Mouse (Mus musculus) lung, embryonic 15.5 days (tissue): ENCODE measurements around the gene Rpp25l. TPM values are rescaled to one million over a fixed set of nuclear protein-coding genes. Genes with fewer than 3 reads are reported as not detected.

Experiments
- ATAC-seq: fragments of 200-750 bp; cut with Nextera tagmentation; 2 replicates; pipeline ENCODE4 v1.8.0; 2017; ENCODE audit warnings: moderate number of reproducible peaks, borderline replicate concordance; ENCODE audit not compliant: low FRiP score, low TSS enrichment; ENCODE audit errors: extremely low read depth
- H3K27ac ChIP-seq: fragments of 300-500 bp; sonication (generic); 2 replicates; pipeline ENCODE4 v1.5.1; 2015; ENCODE audit warnings: moderate library complexity, mild to moderate bottlenecking, inconsistent platforms
- H3K27me3 ChIP-seq: fragments of 300-500 bp; sonication (generic); 2 replicates; pipeline ENCODE4 v1.6.1; 2015; ENCODE audit warnings: inconsistent platforms
- H3K36me3 ChIP-seq: fragments of 300-500 bp; sonication (generic); 2 replicates; pipeline ENCODE4 v1.6.1; 2015; ENCODE audit warnings: inconsistent platforms
- H3K4me1 ChIP-seq: fragments of 300-500 bp; sonication (generic); 2 replicates; pipeline ENCODE4 v1.6.1; 2015; ENCODE audit warnings: inconsistent platforms
- H3K4me2 ChIP-seq: fragments of 300-500 bp; sonication (generic); 2 replicates; pipeline ENCODE4 v1.6.1; 2015; ENCODE audit warnings: inconsistent platforms, mild to moderate bottlenecking, moderate library complexity
- H3K4me3 ChIP-seq: fragments of 300-500 bp; sonication (generic); 2 replicates; pipeline ENCODE4 v1.5.1; 2015; ENCODE audit warnings: mild to moderate bottlenecking, inconsistent platforms
- H3K9ac ChIP-seq: fragments of 300-500 bp; sonication (generic); 2 replicates; pipeline ENCODE4 v1.6.1; 2015; ENCODE audit warnings: inconsistent platforms
- H3K9me3 ChIP-seq: fragments of 300-500 bp; sonication (generic); 2 replicates; pipeline ENCODE4 v1.6.1; 2016; ENCODE audit warnings: inconsistent platforms
- WGBS: fragments of 180-500 bp; shearing (Covaris S2); methylation state at CpG from one replicate; pipeline ENCODE4 v1.1.7; 2015; 5-methylcytosine and 5-hydroxymethylcytosine counted together
- polyA plus RNA-seq: library from polyadenylated mRNA; unstranded; fragments of >200 nt; fragmentation: Nextera tagmentation; extraction: Ambion mirVana; gene quantifications from 2 replicates; pipeline ENCODE4 v1.2.1, GENCODE M21; 2015

The Rpp25l gene
- polyA plus RNA-seq, 1 experiment from 2014 or later: 80.4 TPM

GRCm38 (mm10) chr4:41731052-41731765 lies 17.9 kb upstream of the Rpp25l start, which contains the start of gene Arid3c:
TSS of gene Arid3c (minus strand) at chr4:41731142.
- H3K4me2 ChIP-seq: peak within 1 kb of the TSS; percentile 66
- peak within 1 kb of the TSS; percentile 28 for H3K4me3 ChIP-seq
- H3K36me3 ChIP-seq: no peaks in the 10 kb centered on the region
- no peak within 1 kb of the TSS for H3K27ac ChIP-seq
- WGBS: under 1% methylated on average over 49 of the region's 50 CpGs
- ATAC-seq: peak; percentile 57
- no peaks in the 10 kb centered on the region for H3K9me3 ChIP-seq
- peaks cover 9% of the 10 kb centered on the region for H3K4me1 ChIP-seq
- 0 out of 2 replicates have a peak within 1 kb of the TSS, but pooled peaks have one; percentile 7 for H3K9ac ChIP-seq
- H3K27me3 ChIP-seq: peaks cover 74% of the 10 kb centered on the region

GRCm38 (mm10) chr4:41726826-41727621 lies 13.7 kb upstream of the Rpp25l start:
- H3K36me3 ChIP-seq: no peaks in the 10 kb centered on the region
- H3K4me1 ChIP-seq: peaks cover 25% of the 10 kb centered on the region
- no peak for ATAC-seq
- peaks cover 81% of the 10 kb centered on the region for H3K27me3 ChIP-seq
- no peak overlapping the region for H3K9ac ChIP-seq
- H3K4me3 ChIP-seq: no peak overlapping the region
- H3K27ac ChIP-seq: no peak overlapping the region
- H3K4me2 ChIP-seq: no peak overlapping the region
- 17% methylated on average over 20 of the region's 20 CpGs for WGBS
- no peaks in the 10 kb centered on the region for H3K9me3 ChIP-seq

GRCm38 (mm10) chr4:41722918-41723351 lies 9.6 kb upstream of the Rpp25l start, which contains the start of gene Dctn3:
TSS of gene Dctn3 (minus strand) at chr4:41723170.
- WGBS: under 1% methylated on average over 27 of the region's 27 CpGs
- peak within 1 kb of the TSS; percentile 77 for H3K4me2 ChIP-seq
- peak; percentile 95 for ATAC-seq
- H3K9me3 ChIP-seq: no peaks in the 10 kb centered on the region
- peak within 1 kb of the TSS; percentile 76 for H3K9ac ChIP-seq
- peaks cover 23% of the 10 kb centered on the region for H3K4me1 ChIP-seq
- peak within 1 kb of the TSS; percentile 70 for H3K4me3 ChIP-seq
- peaks cover 17% of the 10 kb centered on the region for H3K36me3 ChIP-seq
- no peak within 1 kb of the TSS for H3K27ac ChIP-seq
- peaks cover 44% of the 10 kb centered on the region for H3K27me3 ChIP-seq

- ATAC-seq: no peak
- no peak overlapping the region for H3K4me2 ChIP-seq
- H3K4me3 ChIP-seq: no peak overlapping the region
- no peak overlapping the region for H3K27ac ChIP-seq
- peaks cover 22% of the 10 kb centered on the region for H3K4me1 ChIP-seq
- no peak overlapping the region for H3K9ac ChIP-seq
- no peaks in the 10 kb centered on the region for H3K27me3 ChIP-seq
- peaks cover 29% of the 10 kb centered on the region for H3K36me3 ChIP-seq
- H3K9me3 ChIP-seq: no peaks in the 10 kb centered on the region
- 64% methylated on average over 6 of the region's 6 CpGs for WGBS
These were observed 3.5 kb upstream of the Rpp25l start for GRCm38 (mm10) chr4:41716834-41717233.

- Histone ChIP-seq H3K4me3 (no peak overlapping the region), H3K9me3 (no peaks in the 10 kb centered on the region), H3K4me2 (no peak overlapping the region), H3K4me1 (peaks cover 23% of the 10 kb centered on the region), H3K27ac (no peak overlapping the region), H3K9ac (no peak overlapping the region), H3K27me3 (no peaks in the 10 kb centered on the region), H3K36me3 (peaks cover 29% of the 10 kb centered on the region)
- ATAC-seq: no peak
- WGBS: 79% methylated on average over 5 of the region's 5 CpGs
These were observed 2.3 kb upstream of the Rpp25l start for GRCm38 (mm10) chr4:41715596-41715995.

GRCm38 (mm10) chr4:41715082-41715481 lies 1.7 kb upstream of the Rpp25l start:
- Histone ChIP-seq H3K36me3 (peaks cover 29% of the 10 kb centered on the region), H3K4me2 (no peak overlapping the region)
- no peak for ATAC-seq

GRCm38 (mm10) chr4:41714276-41714675 lies 942 bp upstream of the Rpp25l start:
- H3K27me3 ChIP-seq: no peaks in the 10 kb centered on the region
- no peaks in the 10 kb centered on the region for H3K9me3 ChIP-seq
- H3K4me1 ChIP-seq: peaks cover 23% of the 10 kb centered on the region
- H3K4me2 ChIP-seq: peak overlapping the region; percentile 95
- no peak for ATAC-seq
- peaks cover 25% of the 10 kb centered on the region for H3K36me3 ChIP-seq
- no peak overlapping the region for H3K9ac ChIP-seq
- H3K4me3 ChIP-seq: peak overlapping the region; percentile 88
- no peak overlapping the region for H3K27ac ChIP-seq
- WGBS: 14% methylated on average over 8 of the region's 8 CpGs

More at GRCm38 (mm10) chr4:41715082-41715481, 1.7 kb upstream of the Rpp25l start:
- Histone ChIP-seq H3K27me3 (no peaks in the 10 kb centered on the region), H3K4me1 (peaks cover 23% of the 10 kb centered on the region), H3K9ac (no peak overlapping the region), H3K27ac (no peak overlapping the region), H3K4me3 (no peak overlapping the region), H3K9me3 (no peaks in the 10 kb centered on the region)
- 75% methylated on average over 8 of the region's 8 CpGs for WGBS

GRCm38 (mm10) chr4:41712421-41713196 lies 725 bp downstream of the Rpp25l start:
- H3K36me3 ChIP-seq: peaks cover 10% of the 10 kb centered on the region; the same call in 1 of the 2 replicates
- H3K27ac ChIP-seq: peak overlapping the region; percentile 82
- H3K27me3 ChIP-seq: no peaks in the 10 kb centered on the region
- peaks cover 25% of the 10 kb centered on the region for H3K4me1 ChIP-seq
- peak; percentile 15; the same call in 1 of the 2 replicates for ATAC-seq
- H3K9me3 ChIP-seq: no peaks in the 10 kb centered on the region
- peak overlapping the region; percentile 88 for H3K4me3 ChIP-seq
- peak overlapping the region; percentile 95 for H3K4me2 ChIP-seq
- 29% methylated on average over 31 of the region's 31 CpGs for WGBS
- H3K9ac ChIP-seq: peak overlapping the region; percentile 97

- Histone ChIP-seq H3K4me2 (peak overlapping the region; percentile 95), H3K4me1 (peaks cover 30% of the 10 kb centered on the region), H3K36me3 (peaks cover 5% of the 10 kb centered on the region; the same call in 1 of the 2 replicates), H3K9me3 (no peaks in the 10 kb centered on the region), H3K27ac (no peak overlapping the region; the same call in 1 of the 2 replicates), H3K9ac (peak overlapping the region; percentile 97), H3K27me3 (no peaks in the 10 kb centered on the region), H3K4me3 (peak overlapping the region; percentile 88)
- no peak for ATAC-seq
- WGBS: 64% methylated on average over 16 of the region's 16 CpGs
These were observed 1.5 kb downstream of the Rpp25l start for GRCm38 (mm10) chr4:41711705-41712375.

- Histone ChIP-seq H3K27me3 (peaks cover 4% of the 10 kb centered on the region; the same call in 1 of the 2 replicates), H3K9me3 (no peaks in the 10 kb centered on the region), H3K9ac (no peak overlapping the region), H3K4me2 (no peak overlapping the region), H3K27ac (no peak overlapping the region), H3K4me3 (no peak overlapping the region), H3K4me1 (peaks cover 35% of the 10 kb centered on the region), H3K36me3 (peaks cover 2% of the 10 kb centered on the region; the same call in 1 of the 2 replicates)
- no peak for ATAC-seq
- WGBS: 50% methylated on average over 4 of the region's 4 CpGs
These were observed 3.1 kb downstream of the Rpp25l start for GRCm38 (mm10) chr4:41710229-41710628.
